Mouse (Mus musculus) heart, embryonic 15.5 days (tissue): Measurements from ENCODE around the gene Zfp882. TPM values are rescaled to one million over a fixed set of nuclear protein-coding genes. Genes with fewer than 3 reads are reported as not detected.
"Not testable (repeated sequence)": the region's sequence is repeated elsewhere in the genome, so short reads cannot be mapped to it uniquely, and the experiment has no call there.

ENCODE experiments used
- ATAC-seq: fragments of 200-750 bp; cut with Nextera tagmentation; replicated peaks from 2 replicates; pipeline ENCODE4 v1.8.0; 2017; ENCODE audit warnings: low read depth, moderate TSS enrichment; ENCODE audit not compliant: insufficient number of reproducible peaks, insufficient read depth, low FRiP score
- H3K27ac ChIP-seq: fragments of 300-500 bp; sonication (generic); 2 replicates; pipeline ENCODE4 v1.5.1; 2015; ENCODE audit warnings: mild to moderate bottlenecking, inconsistent platforms
- H3K27me3 ChIP-seq: fragments of 300-500 bp; sonication (generic); 2 replicates; pipeline ENCODE4 v1.6.1; 2015; ENCODE audit warnings: inconsistent platforms
- H3K36me3 ChIP-seq: fragments of 300-500 bp; sonication (generic); 2 replicates; pipeline ENCODE4 v1.6.1; 2015; ENCODE audit warnings: mild to moderate bottlenecking, inconsistent platforms
- H3K4me1 ChIP-seq: fragments of 300-500 bp; sonication (generic); replicated peaks from 2 replicates; pipeline ENCODE4 v1.6.1; 2015; ENCODE audit warnings: inconsistent platforms
- H3K4me2 ChIP-seq: fragments of 300-500 bp; sonication (generic); 2 replicates; pipeline ENCODE4 v1.6.1; 2015; ENCODE audit warnings: inconsistent platforms, mild to moderate bottlenecking, moderate library complexity
- H3K4me3 ChIP-seq: fragments of 300-500 bp; sonication (generic); 2 replicates; pipeline ENCODE4 v1.5.1; 2015; ENCODE audit warnings: mild to moderate bottlenecking, inconsistent platforms
- H3K9ac ChIP-seq: fragments of 300-500 bp; sonication (generic); 2 replicates; pipeline ENCODE4 v1.6.1; 2015; ENCODE audit warnings: mild to moderate bottlenecking, inconsistent platforms
- H3K9me3 ChIP-seq: fragments of 300-500 bp; sonication (generic); replicated peaks from 2 replicates; pipeline ENCODE4 v1.6.1; 2016; ENCODE audit warnings: inconsistent platforms
- WGBS: fragments of 180-500 bp; shearing (Covaris S2); methylation state at CpG from one replicate; pipeline ENCODE4 v1.1.7; 2015; ENCODE audit warnings: mixed read lengths; 5-methylcytosine and 5-hydroxymethylcytosine counted together
- polyA plus RNA-seq: library from polyadenylated mRNA; unstranded; fragments of >200 nt; fragmentation: Nextera tagmentation; extraction: Ambion mirVana; gene quantifications from 2 replicates; pipeline ENCODE4 v1.2.1, GENCODE M21; 2015

The Zfp882 gene
- polyA plus RNA-seq, 1 experiment from 2014 or later, result 2.2 TPM

GRCm38 (mm10) chr8:71952961-71953700 lies 44.7 kb downstream of the Zfp882 start:
- H3K9ac ChIP-seq, H3K36me3 ChIP-seq, H3K4me1 ChIP-seq, H3K4me3 ChIP-seq, ATAC-seq, H3K9me3 ChIP-seq, H3K4me2 ChIP-seq, H3K27me3 ChIP-seq, H3K27ac ChIP-seq: not testable (repeated sequence)
- WGBS, result 91% methylated on average over 16 of the region's 16 CpGs

- ATAC-seq, result no peak
- H3K9me3 ChIP-seq, result no peaks in the 10 kb centered on the region; the same call in 1 of the 2 replicates
- 97% methylated on average over 9 of the region's 9 CpGs for WGBS
- H3K4me1 ChIP-seq, result peaks cover 10% of the 10 kb centered on the region
- no peak overlapping the region for H3K4me2 ChIP-seq
- no peak overlapping the region for H3K27ac ChIP-seq
- no peaks in the 10 kb centered on the region for H3K27me3 ChIP-seq
- no peak overlapping the region for H3K4me3 ChIP-seq
- no peak overlapping the region for H3K9ac ChIP-seq
- H3K36me3 ChIP-seq, result peaks cover 7% of the 10 kb centered on the region; the same call in 1 of the 2 replicates
These were observed 46.3 kb downstream of the Zfp882 start for GRCm38 (mm10) chr8:71954666-71955065.

DNA sequence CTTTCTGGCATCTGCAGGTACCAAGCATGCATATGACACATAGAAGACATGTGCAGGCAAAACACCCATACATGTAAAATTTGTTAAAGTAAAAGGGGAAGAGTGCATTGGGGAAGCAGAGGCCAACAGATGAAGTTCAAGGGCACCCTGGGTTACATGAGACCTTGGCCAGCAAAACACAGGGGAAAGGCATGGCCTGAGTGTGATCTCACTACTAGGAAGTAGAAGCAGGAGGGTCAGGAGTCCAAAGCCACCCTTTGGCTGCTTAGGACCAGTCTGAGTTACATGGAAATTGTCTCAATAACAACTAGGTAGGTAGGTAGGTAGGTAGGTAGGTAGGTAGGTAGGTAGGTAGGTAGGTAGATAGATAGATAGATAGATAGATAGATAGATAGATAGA lies 52.1 kb downstream of the Zfp882 start:
- Histone ChIP-seq H3K27ac (no peak overlapping the region), H3K9ac (no peak overlapping the region), H3K4me2 (no peak overlapping the region), H3K4me3 (no peak overlapping the region), H3K36me3 (peaks cover 9% of the 10 kb centered on the region; the same call in 1 of the 2 replicates), H3K9me3 (no peaks in the 10 kb centered on the region), H3K4me1 (0 out of 2 replicates have a peak, but pooled peaks cover 3% of the 10 kb centered on the region), H3K27me3 (no peaks in the 10 kb centered on the region)
- ATAC-seq, result no peak

- Histone ChIP-seq H3K9ac (no peak overlapping the region), H3K4me3 (no peak overlapping the region), H3K27ac (no peak overlapping the region), H3K4me1 (0 out of 2 replicates have a peak, but pooled peaks cover 3% of the 10 kb centered on the region), H3K9me3 (no peaks in the 10 kb centered on the region), H3K4me2 (no peak overlapping the region), H3K27me3 (no peaks in the 10 kb centered on the region), H3K36me3 (peaks cover 22% of the 10 kb centered on the region)
- no peak for ATAC-seq
- WGBS, result 87% methylated on average over 5 of the region's 5 CpGs
These were observed 53.4 kb downstream of the Zfp882 start for GRCm38 (mm10) chr8:71961796-71962195.

- 73% methylated on average over 3 of the region's 3 CpGs for WGBS
- no peaks in the 10 kb centered on the region for H3K27me3 ChIP-seq
- H3K9me3 ChIP-seq, result no peaks in the 10 kb centered on the region
- no peak overlapping the region for H3K4me3 ChIP-seq
- ATAC-seq, result no peak
- H3K36me3 ChIP-seq, result peaks cover 44% of the 10 kb centered on the region
- 0 out of 2 replicates have a peak, but pooled peaks cover 3% of the 10 kb centered on the region for H3K4me1 ChIP-seq
- no peak overlapping the region for H3K9ac ChIP-seq
- no peak overlapping the region for H3K27ac ChIP-seq
- H3K4me2 ChIP-seq, result no peak overlapping the region
These were observed 55.6 kb downstream of the Zfp882 start for GRCm38 (mm10) chr8:71964051-71964450.

DNA sequence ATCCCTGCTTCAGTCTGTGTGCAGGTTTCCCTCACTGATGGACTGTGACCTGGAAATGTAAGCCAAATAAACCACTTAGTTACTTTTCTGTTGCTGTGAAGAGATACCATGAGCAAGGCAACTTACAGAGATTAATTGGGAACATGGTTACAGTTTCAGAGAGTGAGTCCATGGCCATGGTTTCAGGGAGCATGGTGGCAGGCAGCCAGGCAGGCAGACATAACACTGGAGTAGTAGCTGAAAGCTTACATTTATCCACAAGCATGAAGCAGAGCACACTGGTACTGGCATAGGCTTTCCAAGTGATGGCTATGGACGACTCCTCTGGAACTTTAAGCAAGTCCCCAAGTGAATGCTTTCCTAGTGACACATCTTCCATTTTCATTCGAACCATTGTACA lies 56.8 kb downstream of the Zfp882 start:
- Histone ChIP-seq H3K36me3 (peaks cover 46% of the 10 kb centered on the region), H3K4me3 (no peak overlapping the region), H3K27me3 (no peaks in the 10 kb centered on the region), H3K9me3 (no peaks in the 10 kb centered on the region), H3K27ac (no peak overlapping the region), H3K9ac (no peak overlapping the region), H3K4me1 (0 out of 2 replicates have a peak, but pooled peaks cover 3% of the 10 kb centered on the region), H3K4me2 (no peak overlapping the region)
- 84% methylated on average over 2 of the region's 2 CpGs for WGBS
- no peak for ATAC-seq

Other genes starting within 250 kb of the Zfp882 start
- 0.49 and 0.75 TPM in 2 replicates for gene Unc13a, start 236.9 kb upstream of the Zfp882 start, polyA plus RNA-seq
- gene Jak3, start 232.3 kb upstream of the Zfp882 start, polyA plus RNA-seq, result 6.9 and 11.4 TPM in 2 replicates
- gene Insl3, start 219.4 kb upstream of the Zfp882 start, polyA plus RNA-seq, result 1.7 and 3.8 TPM in 2 replicates
- 3.4 and 4.0 TPM in 2 replicates for gene B3gnt3, start 206.8 kb upstream of the Zfp882 start, polyA plus RNA-seq
- gene Fcho1, start 182.9 kb upstream of the Zfp882 start, polyA plus RNA-seq, result 1.9 and 13.2 TPM in 2 replicates
- gene Zfp709, start 26.6 kb upstream of the Zfp882 start, polyA plus RNA-seq, result 3.7 and 5.7 TPM in 2 replicates
- 22.3 and 23.3 TPM in 2 replicates for gene Zfp617, start within 50 bp of the Zfp882 start, polyA plus RNA-seq
- 9.6 and 12.6 TPM in 2 replicates for gene Zfp961, start 42.4 kb downstream of the Zfp882 start, polyA plus RNA-seq
- gene Cyp4f18, start 101.0 kb downstream of the Zfp882 start, polyA plus RNA-seq, result 1.1 and 1.5 TPM in 2 replicates
- not detected in 2 replicates for gene Olfr372, start 132.6 kb downstream of the Zfp882 start, polyA plus RNA-seq
- not detected in 2 replicates for gene Olfr373, start 174.6 kb downstream of the Zfp882 start, polyA plus RNA-seq
- gene Olfr374, start 198.4 kb downstream of the Zfp882 start, polyA plus RNA-seq, result not detected in 2 replicates
- gene Tpm4, start 226.4 kb downstream of the Zfp882 start, polyA plus RNA-seq, result 330 and 373 TPM in 2 replicates